Mouse (Mus musculus) MN1 (cell line): ENCODE results near the gene Gm45713.
"Not testable (repeated sequence)": the region's sequence is repeated elsewhere in the genome, so short reads cannot be mapped to it uniquely, and the experiment has no call there.

Experiments used
- DNase-seq: peaks from one replicate; pipeline ENCODE4 v3.0.0-alpha.2; 2016; ENCODE audit warnings: low spot score

The Gm45713 gene

GRCm38 (mm10) chr7:45141914-45142313 is 5.9 kb upstream of the Gm45713 start:
- DNase-seq = no peak

DNA sequence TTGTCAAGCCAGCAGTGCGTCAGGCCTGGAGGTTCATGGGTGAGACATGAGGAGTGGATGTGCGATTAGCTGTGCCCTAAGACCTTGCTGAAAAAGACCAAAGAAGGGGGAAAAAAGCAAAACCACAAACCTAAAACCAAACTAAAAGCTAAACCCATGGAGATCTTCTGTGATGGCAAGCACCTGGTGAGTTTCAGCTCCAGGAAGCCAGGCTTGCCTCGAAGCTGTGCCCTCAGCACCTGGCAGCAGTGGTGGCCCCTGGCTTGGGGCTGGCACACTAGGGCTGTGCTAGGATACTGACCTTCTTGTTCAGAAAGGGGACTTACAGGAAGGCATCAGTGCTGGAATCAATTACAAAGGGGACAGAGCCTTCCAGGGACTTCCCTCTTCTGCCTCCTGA is 5.3 kb upstream of the Gm45713 start:
- no peak for DNase-seq

DNA sequence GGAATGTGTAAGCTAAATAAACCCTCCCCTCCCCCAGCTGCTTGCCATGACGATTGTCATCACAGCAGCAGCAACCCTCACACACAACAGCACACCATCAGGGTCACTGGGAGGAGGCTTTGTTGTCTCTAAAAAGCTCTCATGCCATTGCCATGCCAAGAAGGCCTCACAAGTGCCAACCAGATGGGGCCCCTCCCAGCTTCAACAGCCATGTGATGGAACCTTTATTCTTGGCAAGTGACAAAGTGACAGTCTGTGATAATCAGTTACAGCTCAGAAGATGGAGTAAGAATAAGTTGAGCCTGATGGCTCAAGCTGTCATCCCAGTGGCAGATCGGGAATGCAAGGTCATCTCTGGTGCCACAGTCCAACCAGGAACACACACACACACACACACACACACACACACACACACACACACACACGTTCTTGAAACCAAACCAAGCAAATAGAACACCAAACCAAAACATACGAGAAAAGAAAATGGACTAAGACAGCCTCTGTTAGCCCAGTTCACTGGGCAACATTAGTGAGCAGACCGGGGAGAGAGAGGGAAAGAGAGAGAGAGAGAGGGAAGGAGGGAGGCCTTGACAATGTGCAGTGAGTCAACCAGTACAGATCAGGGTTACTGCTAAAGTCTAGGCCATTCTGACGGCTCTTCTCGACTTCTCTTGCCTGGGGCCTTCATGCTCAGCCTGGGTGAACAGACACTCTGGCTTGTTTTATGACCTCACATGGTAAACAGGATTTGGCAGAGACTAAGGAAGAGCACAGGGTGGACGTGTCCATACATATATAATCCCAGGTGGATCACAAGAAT is 4.1 kb upstream of the Gm45713 start:
- no peak for DNase-seq

- DNase-seq = no peak
These were observed 2.4 kb upstream of the Gm45713 start for GRCm38 (mm10) chr7:45138403-45138802.

DNA sequence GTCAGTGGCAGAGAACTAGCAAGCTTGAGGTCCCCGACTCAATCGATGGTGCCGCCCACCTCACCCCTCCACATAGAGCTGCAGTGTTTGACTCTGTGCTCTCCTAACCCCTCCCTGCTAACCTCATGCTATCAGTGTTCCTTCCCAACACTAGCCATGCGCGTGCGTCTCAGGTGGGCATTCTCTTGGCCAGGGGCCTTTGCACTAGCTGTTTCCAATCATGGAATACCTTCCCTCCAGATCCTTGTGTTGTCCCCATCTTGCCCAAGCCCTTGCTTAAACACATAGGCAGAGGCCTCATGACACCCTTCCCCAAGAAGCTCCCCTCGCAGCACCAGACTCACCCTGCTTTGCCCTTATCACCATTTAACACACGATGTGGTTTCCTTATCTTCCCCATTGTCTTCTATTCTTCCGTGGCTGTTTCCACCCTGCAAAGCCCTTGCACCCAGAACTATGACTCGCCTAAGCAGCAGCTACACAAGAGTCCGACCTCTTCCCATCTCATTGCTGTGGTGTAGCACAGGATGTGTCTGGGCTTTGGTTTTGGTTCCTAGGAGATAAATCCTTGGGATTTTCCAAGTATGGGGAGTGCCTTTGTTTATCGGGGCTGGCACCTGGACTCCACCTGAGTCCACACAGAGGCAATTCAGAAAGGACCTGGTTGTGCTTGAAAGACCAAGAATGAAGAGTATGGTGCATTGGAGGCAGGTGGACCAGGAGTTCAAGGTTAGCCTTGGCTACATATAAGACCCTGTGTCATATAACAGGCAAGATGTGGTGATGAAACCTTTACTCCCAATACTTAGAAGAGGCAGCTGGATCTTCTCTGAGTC is 1.4 kb upstream of the Gm45713 start:
- DNase-seq = no peak

GRCm38 (mm10) chr7:45135370-45135769 is 661 bp downstream of the Gm45713 start:
- no peak for DNase-seq

DNA sequence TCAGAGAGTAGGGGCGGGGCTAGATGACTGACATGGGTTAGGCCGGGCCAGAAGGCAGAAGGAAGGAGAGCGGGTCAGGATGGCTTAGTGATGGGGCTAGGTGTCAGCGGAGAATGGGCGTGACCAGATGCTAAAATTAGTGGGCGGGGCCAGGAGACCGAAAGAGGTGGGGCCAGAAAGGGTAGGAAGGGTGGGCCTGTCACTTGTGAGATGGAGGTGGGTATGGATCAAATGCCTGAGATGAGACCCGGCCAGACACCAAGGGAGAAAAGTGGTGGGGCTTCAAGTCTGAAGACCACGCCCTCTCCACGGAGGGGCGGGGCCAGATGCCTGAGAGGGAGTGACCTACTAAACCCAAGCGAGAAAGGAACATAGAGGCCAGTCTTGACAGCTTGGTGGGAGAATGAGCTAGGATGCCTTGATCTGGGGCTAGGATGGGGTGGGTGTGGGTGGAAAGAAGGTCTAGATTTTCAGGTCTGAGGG is 1.4 kb downstream of the Gm45713 start:
- no peak for DNase-seq

- DNase-seq = no peak
These were observed 2.4 kb downstream of the Gm45713 start for GRCm38 (mm10) chr7:45133446-45134159.

GRCm38 (mm10) chr7:45131850-45132249 is 4.2 kb downstream of the Gm45713 start:
- no peak for DNase-seq

- no peak for DNase-seq
These were observed 6.1 kb downstream of the Gm45713 start for GRCm38 (mm10) chr7:45129776-45130512.

DNA sequence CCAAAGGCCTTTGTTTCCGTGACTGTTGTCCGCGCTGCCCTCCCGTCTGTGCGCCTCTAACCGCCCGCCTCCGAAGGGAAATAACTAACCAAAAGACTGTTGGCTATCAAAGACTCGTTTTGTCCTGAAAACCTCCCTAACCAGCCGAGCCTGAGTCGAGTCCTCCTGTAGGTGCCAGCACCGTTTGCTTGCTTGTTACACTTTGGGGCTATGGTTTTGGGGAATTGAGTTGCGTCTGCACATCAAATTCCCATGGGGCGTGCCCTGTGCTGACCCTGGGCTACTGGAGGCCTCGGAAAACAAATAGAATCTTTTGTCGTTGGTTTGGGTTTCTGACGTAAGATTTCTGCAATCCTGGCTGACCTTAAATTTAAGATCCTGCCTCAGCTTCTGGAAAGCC is 6.7 kb downstream of the Gm45713 start:
- DNase-seq = peak; percentile 79

- peak; percentile 99 for DNase-seq
These were observed 7.3 kb downstream of the Gm45713 start, which contains the start of gene Rpl13a for GRCm38 (mm10) chr7:45128624-45129246. Gene Rpl13a (minus strand): TSS chr7:45128761.

DNA sequence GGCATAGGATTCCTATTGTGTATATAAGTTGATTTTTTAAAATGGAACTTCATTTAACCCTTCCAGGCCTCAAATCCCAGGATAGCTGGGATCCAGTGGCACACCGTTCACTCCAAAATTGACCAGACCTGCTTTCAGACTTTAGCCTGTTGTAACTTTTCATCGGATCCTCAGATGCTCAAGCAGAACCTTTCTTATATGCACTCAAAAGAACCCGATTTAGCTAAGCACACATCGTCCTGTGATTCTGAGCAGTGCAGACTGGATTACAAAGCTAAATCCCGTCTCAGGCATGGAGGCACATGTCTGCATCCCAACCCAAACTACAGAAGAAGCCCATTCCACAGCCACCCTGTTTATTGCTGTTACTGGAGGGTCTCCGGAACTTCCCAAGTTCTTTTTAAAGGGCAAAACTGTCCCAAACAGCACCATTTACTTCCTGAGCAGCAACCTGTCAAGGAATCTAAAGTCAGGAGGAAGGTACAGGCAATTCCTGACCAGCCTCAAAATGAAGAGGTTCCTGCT is 8.3 kb downstream of the Gm45713 start:
- DNase-seq = no peak

- DNase-seq = peak; percentile 37
These were observed 9.0 kb downstream of the Gm45713 start for GRCm38 (mm10) chr7:45126844-45127699.

GRCm38 (mm10) chr7:45126147-45126843 is 9.7 kb downstream of the Gm45713 start:
- no peak for DNase-seq

- not testable (repeated sequence) for DNase-seq
These were observed 10.4 kb downstream of the Gm45713 start for GRCm38 (mm10) chr7:45125649-45126048.

- peak; percentile 35 for DNase-seq
These were observed 10.9 kb downstream of the Gm45713 start for GRCm38 (mm10) chr7:45125144-45125600.

GRCm38 (mm10) chr7:45124224-45125143 is 11.5 kb downstream of the Gm45713 start, which contains the start of gene Rps11:
Gene Rps11 (minus strand): TSS chr7:45124439.
- DNase-seq = peak; percentile 99
